Mouse (Mus musculus) liver, embryonic 12.5 days (tissue): ENCODE results near the gene Jag1. TPM values are rescaled to one million over a fixed set of nuclear protein-coding genes. Genes with fewer than 3 reads are reported as not detected.

Source experiments
- ATAC-seq: fragments of 200-750 bp; cut with Nextera tagmentation; 2 replicates; pipeline ENCODE4 v1.8.0; 2017; ENCODE audit warnings: moderate number of reproducible peaks, mild to moderate bottlenecking, moderate library complexity
- H3K27ac ChIP-seq: fragments of 300-500 bp; sonication (generic); 2 replicates; pipeline ENCODE4 v1.5.1; 2016; ENCODE audit warnings: mild to moderate bottlenecking
- H3K27me3 ChIP-seq: fragments of 300-500 bp; sonication (generic); replicated peaks from 2 replicates; pipeline ENCODE4 v1.6.1; 2016; ENCODE audit warnings: mild to moderate bottlenecking, moderate library complexity
- H3K36me3 ChIP-seq: fragments of 300-500 bp; sonication (generic); 2 replicates; pipeline ENCODE4 v1.6.1; 2016; ENCODE audit warnings: mild to moderate bottlenecking, moderate library complexity
- H3K4me1 ChIP-seq: fragments of 300-500 bp; sonication (generic); 2 replicates; pipeline ENCODE4 v1.6.1; 2016
- H3K4me2 ChIP-seq: fragments of 300-500 bp; sonication (generic); 2 replicates; pipeline ENCODE4 v1.6.1; 2016; ENCODE audit warnings: mild to moderate bottlenecking, moderate library complexity
- H3K4me3 ChIP-seq: fragments of 300-500 bp; sonication (generic); 2 replicates; pipeline ENCODE4 v1.5.1; 2016; ENCODE audit warnings: mild to moderate bottlenecking, moderate library complexity
- H3K9ac ChIP-seq: fragments of 300-500 bp; sonication (generic); 2 replicates; pipeline ENCODE4 v1.6.1; 2016; ENCODE audit warnings: mild to moderate bottlenecking, moderate library complexity
- H3K9me3 ChIP-seq: fragments of 300-500 bp; sonication (generic); replicated peaks from 2 replicates; pipeline ENCODE4 v1.6.1; 2016; ENCODE audit warnings: mild to moderate bottlenecking, moderate library complexity
- WGBS: fragments of 180-500 bp; shearing (Covaris S2); methylation state at CpG from one replicate; pipeline ENCODE4 v1.1.7; 2016; ENCODE audit not compliant: insufficient replicate concordance; 5-methylcytosine and 5-hydroxymethylcytosine counted together
- polyA plus RNA-seq: library from polyadenylated mRNA; unstranded; fragments of >200 nt; fragmentation: Nextera tagmentation; extraction: Ambion mirVana; gene quantifications from 2 replicates; pipeline ENCODE4 v1.2.1, GENCODE M21; 2016

Gene Jag1
- polyA plus RNA-seq, 1 experiment from 2014 or later, result 2.8 TPM

DNA sequence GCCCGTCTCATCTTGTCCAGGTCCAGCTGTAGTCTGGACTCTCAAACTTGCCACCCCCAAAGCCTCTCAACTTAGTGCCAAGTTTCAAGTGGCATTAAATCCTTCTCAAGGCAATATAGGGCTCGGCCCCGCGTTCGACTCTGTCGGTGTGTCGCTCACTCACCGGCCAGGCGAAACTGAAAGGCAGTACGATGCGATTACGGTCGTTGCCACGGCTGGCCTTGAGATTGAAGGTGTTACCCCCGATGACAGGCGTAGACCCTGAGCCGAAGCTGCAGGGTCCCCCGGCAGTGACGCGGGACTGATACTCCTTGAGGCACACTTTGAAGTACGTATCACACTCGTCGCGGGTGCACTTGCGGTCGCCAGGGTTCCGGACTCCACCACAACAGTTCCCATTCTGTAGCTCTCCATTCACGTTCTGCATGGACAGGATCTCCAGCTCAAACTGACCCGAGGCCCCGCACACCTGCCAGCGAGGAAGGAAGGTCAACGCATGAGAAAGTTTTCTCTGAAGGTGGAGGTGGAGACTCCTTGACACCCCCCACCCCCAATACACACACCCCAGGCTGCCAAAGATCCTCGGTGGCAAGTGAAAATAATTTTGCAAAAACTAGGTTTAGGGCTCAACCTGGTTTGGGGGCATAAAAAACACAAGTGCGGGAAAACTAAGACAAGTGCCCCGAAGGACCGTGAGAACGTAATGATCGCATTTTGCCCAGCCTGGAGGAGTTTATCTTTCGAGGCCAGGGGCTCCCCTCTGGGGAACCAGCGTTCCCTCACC is 1.0 kb downstream of the Jag1 start:
- no peak for ATAC-seq
- H3K9ac ChIP-seq, result peak overlapping the region; percentile 39; the same call in 1 of the 2 replicates

DNA sequence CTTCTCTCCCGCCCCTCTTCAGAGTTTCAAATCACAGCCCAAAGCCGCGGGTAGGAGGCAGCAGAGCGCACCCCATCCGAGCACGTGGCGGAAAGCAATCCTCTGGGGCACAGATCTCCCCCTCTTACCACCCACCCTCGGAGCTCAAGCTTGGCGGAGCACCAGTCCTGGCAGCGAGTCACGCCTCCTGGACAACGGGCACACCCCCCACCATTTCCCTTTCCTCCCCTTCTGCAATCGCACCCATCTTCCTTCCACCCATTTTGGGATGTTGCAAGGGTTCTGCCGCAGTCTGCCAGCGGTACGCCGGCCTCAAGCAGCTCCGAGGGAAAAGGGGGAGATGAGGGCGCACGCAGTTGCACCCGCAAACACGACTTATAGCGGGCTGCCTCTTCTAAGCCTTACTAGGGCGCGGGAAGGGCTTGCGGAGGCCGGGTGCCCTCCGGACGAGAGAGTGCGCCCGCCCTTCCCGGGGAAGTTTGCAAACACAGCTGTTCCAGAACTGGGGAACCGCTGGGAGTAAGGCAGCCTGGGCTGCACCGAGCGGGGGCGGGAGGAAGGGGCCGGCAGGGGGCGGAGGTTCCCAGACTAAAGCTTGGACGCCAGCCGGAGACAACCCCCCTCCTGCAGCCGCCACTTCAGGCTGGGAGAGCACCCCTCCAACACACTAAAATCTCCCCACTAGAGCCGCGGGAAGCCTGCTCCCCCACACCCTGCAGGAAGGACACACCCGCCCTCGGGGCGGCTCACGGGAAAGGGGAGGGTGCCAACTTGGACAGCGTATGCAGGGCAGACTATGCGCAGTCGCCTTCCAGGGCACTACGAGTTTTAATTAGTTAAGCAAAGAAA is 2.0 kb downstream of the Jag1 start:
- Histone ChIP-seq H3K4me2 (peak overlapping the region; percentile 74), H3K36me3 (no peaks in the 10 kb centered on the region), H3K4me1 (peaks cover 30% of the 10 kb centered on the region), H3K27ac (peak overlapping the region; percentile 30; the same call in 1 of the 2 replicates), H3K4me3 (peak overlapping the region; percentile 64), H3K9me3 (no peaks in the 10 kb centered on the region), H3K27me3 (peaks cover 85% of the 10 kb centered on the region), H3K9ac (no peak overlapping the region)
- 1% methylated on average over 50 of the region's 51 CpGs for WGBS
- ATAC-seq, result peak; percentile 20; the same call in 1 of the 2 replicates

More for the DNA sequence above, 1.0 kb downstream of the Jag1 start:
- under 1% methylated on average over 40 of the region's 40 CpGs for WGBS
- Histone ChIP-seq H3K4me1 (peaks cover 30% of the 10 kb centered on the region), H3K27ac (no peak overlapping the region), H3K9me3 (no peaks in the 10 kb centered on the region), H3K27me3 (peaks cover 86% of the 10 kb centered on the region), H3K36me3 (no peaks in the 10 kb centered on the region), H3K4me3 (peak overlapping the region; percentile 64), H3K4me2 (peak overlapping the region; percentile 74)

DNA sequence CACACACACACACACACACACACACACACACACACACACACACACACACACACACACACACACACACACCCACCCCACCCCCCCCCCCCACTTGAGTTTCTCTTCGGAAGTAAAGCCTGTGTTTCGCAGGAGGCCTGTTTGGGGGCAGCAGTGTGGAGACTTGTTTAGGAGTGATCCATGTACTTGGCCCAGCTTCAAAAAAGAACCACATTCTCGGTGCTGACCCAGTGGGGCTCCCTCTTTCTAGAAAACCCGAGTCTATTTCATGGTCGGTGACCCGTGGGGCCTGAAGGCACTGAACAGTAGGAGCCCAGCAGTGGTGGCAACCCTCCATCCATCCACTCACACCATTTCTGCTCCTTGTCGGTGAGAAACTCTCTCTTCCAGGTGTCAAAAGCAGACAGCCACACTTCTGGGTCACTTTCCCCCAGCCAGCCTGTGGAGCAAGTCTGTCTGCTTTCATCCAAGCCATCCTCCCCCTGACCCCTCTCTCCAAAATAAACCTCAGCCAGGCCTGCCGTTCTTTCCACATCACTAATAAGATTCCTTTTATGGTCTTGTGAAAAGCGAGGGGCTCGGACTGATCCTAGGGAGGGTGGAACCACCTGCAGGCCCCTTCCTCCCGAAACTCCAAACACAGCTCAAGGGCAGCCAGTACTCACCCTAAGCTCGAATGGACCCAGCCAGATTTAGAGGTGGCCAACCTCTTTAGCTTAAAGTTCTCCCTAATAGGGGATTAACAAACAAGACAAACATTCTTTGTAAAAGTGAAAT is 3.0 kb downstream of the Jag1 start:
- Histone ChIP-seq H3K9ac (no peak overlapping the region), H3K27ac (no peak overlapping the region), H3K4me3 (peak overlapping the region; percentile 64; the same call in 1 of the 2 replicates), H3K36me3 (no peaks in the 10 kb centered on the region), H3K4me2 (peak overlapping the region; percentile 74), H3K27me3 (peaks cover 78% of the 10 kb centered on the region), H3K9me3 (no peaks in the 10 kb centered on the region), H3K4me1 (peaks cover 30% of the 10 kb centered on the region)
- no peak for ATAC-seq
- WGBS, result 48% methylated on average over 12 of the region's 12 CpGs

DNA sequence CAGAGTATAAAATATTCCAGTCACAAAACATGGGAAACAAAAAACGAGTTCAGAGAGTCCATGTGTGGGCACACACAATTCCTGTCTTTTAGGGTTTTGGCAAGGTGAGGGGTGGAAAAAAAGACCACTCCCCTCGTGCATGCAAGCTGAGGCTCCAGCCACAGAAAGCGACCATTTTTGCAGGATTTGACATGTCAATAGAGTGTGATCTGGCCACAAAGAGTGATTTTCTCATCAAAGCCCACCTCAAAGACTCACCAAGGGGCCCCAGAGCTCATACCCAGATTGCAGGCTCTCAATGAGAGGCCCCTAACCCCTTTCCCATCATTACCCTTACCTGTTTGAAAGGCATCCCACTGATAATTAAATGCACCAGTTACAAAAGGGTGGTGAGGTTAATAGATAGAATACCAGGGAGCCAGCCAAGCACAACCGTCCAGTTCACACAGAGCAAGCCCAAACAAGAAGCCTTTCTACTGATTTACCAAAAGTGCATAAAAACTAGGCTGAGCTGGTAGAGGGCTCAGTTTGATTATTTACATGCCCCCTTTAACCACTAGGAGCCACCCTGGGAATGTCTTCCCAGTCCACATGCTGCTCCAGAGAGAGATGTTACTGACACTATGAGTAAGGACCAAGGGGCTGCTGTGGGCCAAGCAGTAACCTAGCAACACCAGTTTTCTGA is 6.1 kb downstream of the Jag1 start:
- whole genome bisulfite sequencing, result 42% methylated on average over 4 of the region's 4 CpGs
- Histone ChIP-seq H3K9ac (no peak overlapping the region), H3K4me3 (no peak overlapping the region), H3K36me3 (no peaks in the 10 kb centered on the region), H3K4me2 (no peak overlapping the region), H3K4me1 (peaks cover 12% of the 10 kb centered on the region; the same call in 1 of the 2 replicates), H3K9me3 (no peaks in the 10 kb centered on the region), H3K27ac (no peak overlapping the region), H3K27me3 (peaks cover 47% of the 10 kb centered on the region)
- ATAC-seq, result no peak

DNA sequence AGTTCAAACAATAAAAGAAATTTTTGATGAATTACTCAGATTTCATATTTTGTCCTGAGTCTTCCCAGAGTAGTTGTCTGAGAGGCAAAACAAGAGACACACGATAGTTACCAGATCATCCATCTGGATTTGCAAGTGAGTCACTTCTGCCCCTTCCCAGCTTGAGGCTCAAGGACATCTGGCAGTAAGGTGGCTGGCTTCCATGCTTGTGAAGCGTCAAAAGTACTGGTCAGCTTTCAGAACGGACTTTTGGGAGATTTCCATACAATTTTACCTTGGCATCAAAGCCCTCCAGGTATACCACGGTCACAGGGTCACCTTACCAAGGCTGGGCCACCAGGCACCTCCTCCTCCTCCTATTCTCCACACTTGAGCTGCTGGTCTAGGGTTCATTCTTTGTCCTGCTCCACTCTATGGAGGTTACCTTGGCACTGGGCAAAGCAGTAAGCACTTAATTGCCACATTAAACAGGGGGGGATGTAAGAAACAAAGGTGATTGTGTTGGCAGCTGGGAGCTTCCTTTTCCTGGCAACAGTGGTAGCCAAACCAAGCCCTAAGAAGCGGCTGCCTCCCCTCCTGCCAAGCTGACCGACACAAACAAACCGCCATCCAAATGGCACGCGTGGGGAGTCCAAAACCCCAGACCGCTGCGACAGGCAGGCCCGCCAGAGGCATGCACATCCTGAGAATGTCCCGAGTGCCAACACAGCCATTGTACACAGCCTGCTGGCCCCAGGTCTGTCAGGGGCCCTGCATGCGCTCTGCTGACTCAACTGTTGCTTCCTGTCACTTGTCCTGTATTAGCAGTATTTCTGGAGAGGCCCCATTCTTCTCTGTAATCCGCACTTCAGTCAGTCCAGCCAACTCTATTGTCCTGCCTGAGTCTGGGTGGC is 6.9 kb downstream of the Jag1 start:
- 58% methylated on average over 15 of the region's 15 CpGs for WGBS
- no peak for ATAC-seq

DNA sequence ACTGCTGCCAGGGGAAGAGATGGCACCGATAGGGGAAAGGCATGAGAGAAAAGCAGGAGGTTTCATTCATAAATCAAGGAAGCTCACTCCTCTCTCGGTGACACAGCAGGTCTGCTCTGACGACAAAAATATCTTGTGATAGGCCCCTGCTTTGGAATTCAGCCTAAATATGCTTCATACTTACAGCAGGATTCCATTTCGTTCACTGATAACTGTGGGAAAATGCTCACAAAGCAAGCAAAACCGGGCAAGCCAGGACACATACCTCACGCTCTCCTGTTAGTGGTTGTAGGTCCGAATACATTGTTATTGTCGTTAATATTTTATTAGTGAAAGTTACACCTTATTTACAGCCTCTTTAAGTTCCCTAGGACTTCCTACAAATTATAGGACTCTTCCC is 8.5 kb downstream of the Jag1 start:
- H3K27ac ChIP-seq, result no peak overlapping the region
- no peaks in the 10 kb centered on the region for H3K36me3 ChIP-seq
- peaks cover 23% of the 10 kb centered on the region for H3K27me3 ChIP-seq
- no peak overlapping the region for H3K4me2 ChIP-seq
- H3K4me1 ChIP-seq, result no peaks in the 10 kb centered on the region
- 69% methylated on average over 8 of the region's 8 CpGs for WGBS
- ATAC-seq, result no peak
- no peak overlapping the region for H3K9ac ChIP-seq
- H3K9me3 ChIP-seq, result no peaks in the 10 kb centered on the region
- no peak overlapping the region for H3K4me3 ChIP-seq

More for the DNA sequence above, 6.9 kb downstream of the Jag1 start:
- no peak overlapping the region for H3K27ac ChIP-seq
- no peaks in the 10 kb centered on the region for H3K36me3 ChIP-seq
- no peak overlapping the region for H3K9ac ChIP-seq
- no peak overlapping the region for H3K4me2 ChIP-seq
- no peaks in the 10 kb centered on the region for H3K9me3 ChIP-seq
- H3K27me3 ChIP-seq, result peaks cover 39% of the 10 kb centered on the region
- H3K4me1 ChIP-seq, result peaks cover 6% of the 10 kb centered on the region; the same call in 1 of the 2 replicates
- no peak overlapping the region for H3K4me3 ChIP-seq

DNA sequence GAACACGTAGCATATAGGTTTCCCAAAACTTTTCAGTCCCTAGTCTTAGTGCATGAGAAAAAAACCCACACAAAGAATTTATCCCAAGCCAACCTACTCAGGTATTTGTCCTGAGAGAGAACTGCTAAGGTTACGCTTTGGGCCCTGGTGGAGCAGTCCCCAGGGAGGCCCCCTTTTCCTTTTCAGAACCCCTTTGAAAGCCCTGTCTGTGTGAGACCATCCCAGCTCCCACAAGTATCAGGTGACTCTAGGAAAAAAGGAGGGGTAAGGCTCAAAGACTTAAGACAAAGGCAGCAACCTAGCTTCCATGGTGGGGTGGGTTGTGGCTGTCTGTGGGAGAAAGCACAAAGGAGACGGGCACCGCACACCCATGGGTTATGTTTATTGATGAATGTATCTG is 9.2 kb downstream of the Jag1 start:
- Histone ChIP-seq H3K4me3 (no peak overlapping the region), H3K27me3 (peaks cover 15% of the 10 kb centered on the region), H3K9ac (no peak overlapping the region), H3K9me3 (no peaks in the 10 kb centered on the region), H3K27ac (no peak overlapping the region), H3K4me1 (no peaks in the 10 kb centered on the region), H3K36me3 (no peaks in the 10 kb centered on the region), H3K4me2 (no peak overlapping the region)
- ATAC-seq, result no peak
- WGBS, result 70% methylated on average over 4 of the region's 4 CpGs

DNA sequence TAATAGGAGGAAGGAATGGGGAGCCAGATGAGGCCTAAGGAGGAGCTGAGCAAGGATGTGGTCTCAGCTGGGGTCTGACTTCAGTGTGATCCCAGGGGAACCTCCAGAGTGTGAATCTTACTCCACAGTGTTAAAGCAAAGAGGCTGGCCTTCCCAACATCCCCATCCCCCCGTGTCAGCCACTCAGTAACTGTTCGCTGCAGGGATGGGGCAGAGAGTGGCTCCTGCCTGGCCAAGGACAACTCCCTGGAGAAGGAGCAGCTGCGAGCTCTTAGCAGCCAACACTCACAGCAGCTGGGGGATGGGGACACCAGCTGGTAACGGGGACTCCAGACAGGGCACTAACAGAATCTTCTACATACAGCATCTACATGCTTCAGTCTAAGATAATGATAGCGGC is 15.4 kb downstream of the Jag1 start:
- Histone ChIP-seq H3K4me3 (no peak overlapping the region), H3K27ac (no peak overlapping the region), H3K27me3 (no peaks in the 10 kb centered on the region), H3K4me1 (0 out of 2 replicates have a peak, but pooled peaks cover 4% of the 10 kb centered on the region), H3K9ac (no peak overlapping the region), H3K4me2 (no peak overlapping the region), H3K9me3 (no peaks in the 10 kb centered on the region), H3K36me3 (no peaks in the 10 kb centered on the region)
- ATAC-seq, result no peak
- WGBS, result 48% methylated on average over 5 of the region's 5 CpGs

DNA sequence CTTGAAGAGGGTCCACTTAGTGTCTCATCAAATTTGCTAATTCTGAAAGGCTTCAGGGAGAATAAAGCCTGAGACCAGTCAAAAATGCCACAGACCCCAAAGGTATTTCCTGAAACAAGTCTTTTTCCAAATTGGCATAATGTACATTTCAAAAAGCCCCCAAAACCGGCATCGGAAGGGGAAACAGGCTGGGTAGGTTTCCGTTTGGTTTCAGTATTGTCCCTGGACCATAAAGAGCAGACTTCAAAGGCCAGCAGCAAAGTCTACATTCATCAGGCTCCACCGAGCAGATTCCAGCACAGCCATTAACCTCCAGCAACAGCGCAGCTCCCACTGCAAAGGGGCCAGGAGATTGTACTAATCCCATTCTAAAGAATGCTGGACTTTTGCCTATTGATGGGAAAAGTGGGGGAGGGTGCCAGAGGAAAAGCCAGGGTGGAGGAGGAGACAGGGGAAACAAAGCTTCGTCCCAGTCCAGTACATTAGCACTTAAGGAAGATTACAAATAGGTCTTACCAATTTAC is 17.2 kb downstream of the Jag1 start:
- Histone ChIP-seq H3K9ac (no peak overlapping the region), H3K9me3 (no peaks in the 10 kb centered on the region), H3K4me3 (no peak overlapping the region), H3K27me3 (no peaks in the 10 kb centered on the region), H3K27ac (no peak overlapping the region), H3K4me1 (0 out of 2 replicates have a peak, but pooled peaks cover 4% of the 10 kb centered on the region), H3K4me2 (no peak overlapping the region), H3K36me3 (no peaks in the 10 kb centered on the region)
- WGBS, result 39% methylated on average over 6 of the region's 6 CpGs
- no peak for ATAC-seq

DNA sequence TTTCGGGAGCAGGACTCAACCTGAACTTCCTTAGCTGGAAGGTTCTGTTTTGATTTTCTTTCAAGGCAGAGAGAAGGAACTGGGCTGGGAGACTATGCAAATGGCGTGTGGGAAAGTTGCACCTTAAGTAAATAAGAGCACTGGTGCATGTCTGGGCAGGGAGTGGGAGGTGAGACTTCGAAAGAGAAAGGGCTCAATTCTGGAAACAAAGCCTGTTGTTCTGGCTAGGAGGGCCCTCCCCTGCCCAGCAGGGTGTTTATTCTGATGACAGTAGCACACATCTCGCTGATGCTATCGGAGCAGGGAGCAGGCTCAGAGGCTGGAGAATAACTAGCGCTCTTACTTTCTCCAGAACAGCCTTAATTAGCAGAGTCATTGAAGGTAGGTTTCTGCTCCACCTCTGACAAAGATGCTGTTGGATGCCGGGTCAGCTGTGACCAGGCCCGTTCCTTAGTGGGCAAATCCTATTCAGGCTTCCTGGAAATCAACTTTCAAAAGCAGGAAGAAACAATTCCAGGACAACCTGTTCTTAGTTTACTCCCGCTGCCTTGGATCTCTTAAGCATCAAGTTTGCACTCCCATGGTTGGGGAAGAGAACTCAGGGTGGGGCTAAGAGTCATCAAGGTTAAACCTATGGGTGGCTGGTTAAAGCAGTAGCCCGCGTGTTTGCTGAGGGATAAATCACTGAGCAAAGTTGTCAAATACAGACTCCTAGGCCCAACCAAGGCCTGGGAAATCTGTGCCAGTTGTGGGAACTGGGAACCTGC is 18.0 kb downstream of the Jag1 start:
- WGBS, result 54% methylated on average over 11 of the region's 11 CpGs

More for the DNA sequence above, 18.0 kb downstream of the Jag1 start:
- Histone ChIP-seq H3K27ac (no peak overlapping the region), H3K4me1 (0 out of 2 replicates have a peak, but pooled peaks cover 4% of the 10 kb centered on the region), H3K4me3 (no peak overlapping the region), H3K4me2 (no peak overlapping the region), H3K36me3 (no peaks in the 10 kb centered on the region), H3K27me3 (no peaks in the 10 kb centered on the region), H3K9me3 (no peaks in the 10 kb centered on the region), H3K9ac (no peak overlapping the region)
- ATAC-seq, result no peak
